Mouse (Mus musculus): ENCODE measurements around the gene Amz2. TPM values are rescaled to one million over a fixed set of nuclear protein-coding genes. Genes with fewer than 3 reads are reported as not detected.

Gene Amz2
- polyA plus RNA-seq, 1 experiment from 2014 or later = 46.8 TPM

- no peaks in the 10 kb centered on the region for H3K9me3 ChIP-seq (ENCODE audit: control insufficient read depth, low read length)
- no peak overlapping the region for H3K4me2 ChIP-seq
- H3K36me3 ChIP-seq (ENCODE audit: control insufficient read depth, insufficient read depth, low read length) = peaks cover 16% of the 10 kb centered on the region; the same call in 1 of the 2 replicates
- peaks cover 4% of the 10 kb centered on the region; the same call in 1 of the 2 replicates for H3K4me1 ChIP-seq (ENCODE audit: control insufficient read depth, insufficient read depth, low read length)
- no peak overlapping the region for H3K9ac ChIP-seq (ENCODE audit: low read length)
- H3K27ac ChIP-seq (ENCODE audit: low read depth, low read length) = no peak overlapping the region
- DNase-seq (ENCODE audit: low spot score, missing footprints) = no peak
- H3K27me3 ChIP-seq (ENCODE audit: control insufficient read depth, insufficient read depth, low read length) = peaks cover 4% of the 10 kb centered on the region; the same call in 1 of the 2 replicates
- 63% methylated on average over 8 of the region's 8 CpGs for WGBS
- ATAC-seq (ENCODE audit: low FRiP score) = no peak
- H3K4me3 ChIP-seq (ENCODE audit: low read depth, low read length) = no peak overlapping the region
These were observed 11.1 kb downstream of the Amz2 start for GRCm38 (mm10) chr11:109436889-109437288.

- Histone ChIP-seq H3K9me3 (ENCODE audit: control insufficient read depth, low read length) (no peaks in the 10 kb centered on the region), H3K27me3 (ENCODE audit: control insufficient read depth, insufficient read depth, low read length) (peaks cover 4% of the 10 kb centered on the region; the same call in 1 of the 2 replicates), H3K4me1 (ENCODE audit: control insufficient read depth, insufficient read depth, low read length) (peaks cover 4% of the 10 kb centered on the region; the same call in 1 of the 2 replicates), H3K27ac (ENCODE audit: low read depth, low read length) (no peak overlapping the region), H3K36me3 (ENCODE audit: control insufficient read depth, insufficient read depth, low read length) (peaks cover 11% of the 10 kb centered on the region; the same call in 1 of the 2 replicates), H3K9ac (ENCODE audit: low read length) (no peak overlapping the region), H3K4me2 (peak overlapping the region; percentile 75; the same call in 1 of the 2 replicates), H3K4me3 (ENCODE audit: low read depth, low read length) (no peak overlapping the region)
- ATAC-seq (ENCODE audit: low FRiP score) (peak; percentile 28; the same call in 1 of the 2 replicates), DNase-seq (ENCODE audit: low spot score, missing footprints) (peak; percentile 85)
- 19% methylated on average over 5 of the region's 5 CpGs for WGBS
These were observed 13.5 kb downstream of the Amz2 start for GRCm38 (mm10) chr11:109439209-109439608.

DNA sequence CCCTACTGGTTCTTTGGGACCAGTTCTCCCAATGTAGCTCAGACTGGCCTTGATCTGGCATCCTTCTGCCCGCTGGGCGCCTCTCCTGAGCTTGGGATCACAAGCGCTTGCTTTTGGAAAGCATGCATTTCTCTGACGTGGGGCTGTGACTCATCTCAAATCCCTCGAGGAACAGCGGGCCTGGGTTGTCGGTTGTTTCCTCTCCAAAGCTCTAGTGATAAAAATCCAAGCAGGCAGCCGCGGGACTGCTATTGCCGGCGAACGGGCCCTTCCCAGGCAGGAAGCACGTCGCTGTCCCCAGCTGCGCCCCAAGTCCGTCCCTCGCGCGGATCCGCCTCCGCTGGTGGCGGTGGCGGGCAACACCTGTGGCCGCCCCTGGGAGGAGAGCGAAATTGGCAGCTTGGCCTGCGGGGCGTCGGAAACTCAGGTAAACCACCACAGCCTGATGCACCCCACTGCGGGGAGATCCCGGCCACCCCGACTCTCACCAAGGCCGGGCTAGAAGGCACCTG, 14.1 kb downstream of the Amz2 start:
- Histone ChIP-seq H3K36me3 (ENCODE audit: control insufficient read depth, insufficient read depth, low read length) (peaks cover 9% of the 10 kb centered on the region; the same call in 1 of the 2 replicates), H3K27ac (ENCODE audit: low read depth, low read length) (no peak overlapping the region), H3K9me3 (ENCODE audit: control insufficient read depth, low read length) (no peaks in the 10 kb centered on the region), H3K4me3 (ENCODE audit: low read depth, low read length) (peak overlapping the region; percentile 39), H3K9ac (ENCODE audit: low read length) (peak overlapping the region; percentile 56), H3K4me1 (ENCODE audit: control insufficient read depth, insufficient read depth, low read length) (peaks cover 4% of the 10 kb centered on the region; the same call in 1 of the 2 replicates), H3K27me3 (ENCODE audit: control insufficient read depth, insufficient read depth, low read length) (peaks cover 4% of the 10 kb centered on the region; the same call in 1 of the 2 replicates), H3K4me2 (peak overlapping the region; percentile 75)
- peak; percentile 95 for DNase-seq (ENCODE audit: low spot score, missing footprints)
- 2% methylated on average over 32 of the region's 32 CpGs for WGBS
- ATAC-seq (ENCODE audit: low FRiP score) = peak; percentile 67

GRCm38 (mm10) chr11:109440641-109441040, 14.9 kb downstream of the Amz2 start:
- ATAC-seq (ENCODE audit: low FRiP score) (no peak), DNase-seq (ENCODE audit: low spot score, missing footprints) (no peak)
- Histone ChIP-seq H3K9me3 (ENCODE audit: control insufficient read depth, low read length) (no peaks in the 10 kb centered on the region), H3K27ac (ENCODE audit: low read depth, low read length) (no peak overlapping the region), H3K4me1 (ENCODE audit: control insufficient read depth, insufficient read depth, low read length) (peaks cover 4% of the 10 kb centered on the region; the same call in 1 of the 2 replicates), H3K36me3 (ENCODE audit: control insufficient read depth, insufficient read depth, low read length) (peaks cover 4% of the 10 kb centered on the region; the same call in 1 of the 2 replicates), H3K4me2 (peak overlapping the region; percentile 75; the same call in 1 of the 2 replicates), H3K27me3 (ENCODE audit: control insufficient read depth, insufficient read depth, low read length) (peaks cover 4% of the 10 kb centered on the region; the same call in 1 of the 2 replicates), H3K9ac (ENCODE audit: low read length) (no peak overlapping the region), H3K4me3 (ENCODE audit: low read depth, low read length) (no peak overlapping the region)
- WGBS = 55% methylated on average over 4 of the region's 4 CpGs

DNA sequence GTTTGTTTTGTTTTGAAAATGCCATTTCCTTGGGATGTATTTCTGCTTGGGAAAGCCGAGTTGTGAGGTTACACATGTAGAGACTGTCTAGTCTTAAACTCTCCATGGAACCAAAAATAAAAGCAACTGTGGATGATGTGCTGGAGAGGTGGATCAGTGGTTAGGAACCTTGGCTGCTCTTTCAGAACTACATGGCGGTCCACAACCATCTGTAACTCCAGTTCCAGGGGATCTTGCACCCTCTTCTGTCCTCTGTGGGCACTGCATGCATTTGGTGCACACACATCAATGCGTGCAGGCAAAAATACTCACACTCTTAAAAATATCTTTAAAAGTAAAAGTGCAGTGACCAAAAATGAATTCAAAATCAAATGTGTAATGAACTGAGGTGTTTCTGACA, 15.4 kb downstream of the Amz2 start:
- Histone ChIP-seq H3K9me3 (ENCODE audit: control insufficient read depth, low read length) (no peaks in the 10 kb centered on the region), H3K27ac (ENCODE audit: low read depth, low read length) (no peak overlapping the region), H3K4me1 (ENCODE audit: control insufficient read depth, insufficient read depth, low read length) (peaks cover 4% of the 10 kb centered on the region; the same call in 1 of the 2 replicates), H3K27me3 (ENCODE audit: control insufficient read depth, insufficient read depth, low read length) (peaks cover 4% of the 10 kb centered on the region; the same call in 1 of the 2 replicates), H3K4me3 (ENCODE audit: low read depth, low read length) (no peak overlapping the region), H3K9ac (ENCODE audit: low read length) (no peak overlapping the region), H3K4me2 (no peak overlapping the region), H3K36me3 (ENCODE audit: control insufficient read depth, insufficient read depth, low read length) (peaks cover 4% of the 10 kb centered on the region; the same call in 1 of the 2 replicates)
- ATAC-seq (ENCODE audit: low FRiP score) = no peak
- peak; percentile 88 for DNase-seq (ENCODE audit: low spot score, missing footprints)
- 53% methylated on average over 3 of the region's 3 CpGs for WGBS

DNA sequence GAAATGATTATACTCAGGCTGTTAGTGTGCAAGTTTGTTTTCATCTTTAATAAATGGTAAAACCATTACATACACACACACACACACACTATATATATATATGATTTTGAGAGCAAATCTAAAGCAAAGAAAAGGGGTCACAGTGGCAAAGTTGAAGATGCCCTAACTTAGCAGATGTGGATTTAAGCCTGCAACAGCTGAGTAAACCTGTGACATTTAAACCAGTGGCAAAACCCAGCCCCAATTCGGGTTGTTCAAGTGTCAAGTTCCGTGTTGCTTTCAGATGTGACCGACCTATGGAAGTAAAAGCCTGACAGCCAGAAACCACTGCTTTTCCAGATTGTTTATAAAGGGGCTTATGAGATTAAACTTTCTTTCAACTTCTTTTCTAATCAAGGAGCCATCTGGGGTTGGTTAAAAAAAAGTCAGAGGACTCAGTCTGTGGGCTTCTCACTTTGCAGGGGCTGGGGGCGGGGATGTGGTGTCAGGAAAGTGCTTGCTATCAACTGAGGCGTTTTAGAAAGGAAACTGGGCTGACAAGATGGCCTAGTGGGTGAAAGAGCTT, 16.5 kb downstream of the Amz2 start:
- 43% methylated on average over 5 of the region's 5 CpGs for WGBS
- Histone ChIP-seq H3K27me3 (ENCODE audit: control insufficient read depth, insufficient read depth, low read length) (peaks cover 4% of the 10 kb centered on the region; the same call in 1 of the 2 replicates), H3K4me1 (ENCODE audit: control insufficient read depth, insufficient read depth, low read length) (peaks cover 4% of the 10 kb centered on the region; the same call in 1 of the 2 replicates), H3K27ac (ENCODE audit: low read depth, low read length) (no peak overlapping the region), H3K9me3 (ENCODE audit: control insufficient read depth, low read length) (no peaks in the 10 kb centered on the region), H3K36me3 (ENCODE audit: control insufficient read depth, insufficient read depth, low read length) (peaks cover 4% of the 10 kb centered on the region; the same call in 1 of the 2 replicates), H3K9ac (ENCODE audit: low read length) (no peak overlapping the region), H3K4me3 (ENCODE audit: low read depth, low read length) (no peak overlapping the region), H3K4me2 (no peak overlapping the region)
- DNase-seq (ENCODE audit: low spot score, missing footprints) (no peak), ATAC-seq (ENCODE audit: low FRiP score) (no peak)

GRCm38 (mm10) chr11:109443468-109444263, 17.9 kb downstream of the Amz2 start:
- no peak for ATAC-seq (ENCODE audit: low FRiP score)
- Histone ChIP-seq H3K36me3 (ENCODE audit: control insufficient read depth, insufficient read depth, low read length) (no peaks in the 10 kb centered on the region), H3K4me1 (ENCODE audit: control insufficient read depth, insufficient read depth, low read length) (peaks cover 4% of the 10 kb centered on the region; the same call in 1 of the 2 replicates), H3K27me3 (ENCODE audit: control insufficient read depth, insufficient read depth, low read length) (peaks cover 4% of the 10 kb centered on the region; the same call in 1 of the 2 replicates), H3K27ac (ENCODE audit: low read depth, low read length) (no peak overlapping the region), H3K9me3 (ENCODE audit: control insufficient read depth, low read length) (no peaks in the 10 kb centered on the region), H3K4me2 (no peak overlapping the region), H3K9ac (ENCODE audit: low read length) (no peak overlapping the region), H3K4me3 (ENCODE audit: low read depth, low read length) (no peak overlapping the region)
- WGBS = 91% methylated on average over 8 of the region's 8 CpGs
- no peak for DNase-seq (ENCODE audit: low spot score, missing footprints)

GRCm38 (mm10) chr11:109444600-109444999, 18.9 kb downstream of the Amz2 start:
- 57% methylated on average over 7 of the region's 7 CpGs for WGBS
- H3K4me3 ChIP-seq (ENCODE audit: low read depth, low read length) = no peak overlapping the region
- H3K4me1 ChIP-seq (ENCODE audit: control insufficient read depth, insufficient read depth, low read length) = peaks cover 4% of the 10 kb centered on the region; the same call in 1 of the 2 replicates
- H3K4me2 ChIP-seq = no peak overlapping the region
- no peak overlapping the region for H3K9ac ChIP-seq (ENCODE audit: low read length)
- DNase-seq (ENCODE audit: low spot score, missing footprints) (peak; percentile 93), ATAC-seq (ENCODE audit: low FRiP score) (peak; percentile 8; the same call in 1 of the 2 replicates)
- peaks cover 4% of the 10 kb centered on the region; the same call in 1 of the 2 replicates for H3K27me3 ChIP-seq (ENCODE audit: control insufficient read depth, insufficient read depth, low read length)
- no peak overlapping the region for H3K27ac ChIP-seq (ENCODE audit: low read depth, low read length)
- no peaks in the 10 kb centered on the region for H3K36me3 ChIP-seq (ENCODE audit: control insufficient read depth, insufficient read depth, low read length)
- no peaks in the 10 kb centered on the region for H3K9me3 ChIP-seq (ENCODE audit: control insufficient read depth, low read length)
